Mouse (Mus musculus): ENCODE data around the gene Lyrm1.

The Lyrm1 gene

DNA sequence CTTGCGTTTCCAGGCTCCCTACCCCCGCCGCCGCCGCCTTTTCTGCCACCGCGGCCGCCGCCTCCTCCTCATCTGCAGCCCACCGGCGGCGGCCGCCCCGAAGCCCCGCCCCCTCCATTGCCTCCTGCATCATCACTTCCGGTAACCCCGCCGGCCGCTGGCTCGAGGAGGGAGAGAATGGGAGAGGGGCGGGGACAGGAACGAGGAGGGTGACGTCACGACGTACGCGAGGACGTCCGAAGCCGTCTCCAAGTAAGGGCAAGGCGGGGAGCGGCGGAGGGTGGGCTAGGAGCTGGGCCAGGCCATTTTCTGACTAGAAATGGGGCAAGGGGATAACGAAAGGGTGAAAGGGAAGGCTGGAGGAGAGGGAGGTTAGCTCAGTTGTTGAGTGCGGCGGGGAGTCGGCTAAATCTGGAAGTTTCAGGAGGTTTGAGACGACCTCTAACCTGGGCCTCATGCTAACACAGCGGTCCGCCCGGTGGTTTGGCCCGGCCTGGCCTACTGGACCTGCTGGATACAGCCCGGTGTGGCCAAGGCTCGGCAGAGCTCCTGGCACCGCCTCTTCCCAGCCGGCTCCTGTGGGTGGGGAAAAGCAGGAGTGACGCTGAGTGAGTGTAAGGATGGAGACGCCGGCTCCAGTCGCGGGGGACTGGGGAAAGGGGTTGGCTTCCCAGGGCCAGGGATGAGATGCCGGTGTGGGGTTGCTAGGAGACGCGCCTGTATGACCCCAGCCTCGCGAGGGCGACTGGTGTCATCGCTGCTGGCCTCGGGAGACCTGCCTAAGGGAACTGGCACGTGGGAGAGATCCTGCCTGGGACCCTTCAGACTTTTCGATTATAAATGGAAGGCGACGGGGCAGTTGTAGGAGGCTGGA is at the start of gene Lyrm1, which contains the start of gene Dcun1d3:
Gene Lyrm1 (plus strand): TSS at position 223 of the 874 bp plus-strand sequence.
Gene Dcun1d3 (minus strand): TSS at position 660 of the 874 bp plus-strand sequence.
- under 1% methylated on average over 63 of the region's 63 CpGs for WGBS

GRCm38 (mm10) chr7:119847396-119847795 is 48.3 kb upstream of the Lyrm1 start:
- 82% methylated on average over 2 of the region's 2 CpGs for WGBS

GRCm38 (mm10) chr7:119849096-119849495 is 46.6 kb upstream of the Lyrm1 start:
- 0% methylated on average over 1 of the region's 1 CpGs for WGBS

GRCm38 (mm10) chr7:119850737-119851136 is 44.9 kb upstream of the Lyrm1 start:
- 44% methylated on average over 5 of the region's 5 CpGs for WGBS

DNA sequence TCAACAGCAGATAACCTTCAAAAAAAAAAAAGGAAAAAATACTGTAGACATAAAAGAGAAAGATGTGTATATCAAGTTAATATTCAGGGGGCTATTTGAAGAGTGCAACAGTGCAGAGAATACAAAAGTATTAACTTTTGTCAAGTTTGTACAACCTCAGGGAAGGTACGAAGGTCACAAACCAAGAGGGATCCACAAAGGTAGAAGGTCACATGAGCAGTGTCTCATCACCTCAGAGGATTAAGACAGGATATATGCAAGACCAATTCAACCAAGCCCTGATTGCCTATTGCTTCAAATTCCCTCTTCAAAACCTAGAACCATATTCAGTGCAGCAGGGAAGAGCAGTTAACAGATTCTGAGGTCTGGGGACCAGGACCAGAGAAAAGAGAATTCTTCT is 42.5 kb upstream of the Lyrm1 start:
- 97% methylated on average over 1 of the region's 1 CpGs for WGBS

DNA sequence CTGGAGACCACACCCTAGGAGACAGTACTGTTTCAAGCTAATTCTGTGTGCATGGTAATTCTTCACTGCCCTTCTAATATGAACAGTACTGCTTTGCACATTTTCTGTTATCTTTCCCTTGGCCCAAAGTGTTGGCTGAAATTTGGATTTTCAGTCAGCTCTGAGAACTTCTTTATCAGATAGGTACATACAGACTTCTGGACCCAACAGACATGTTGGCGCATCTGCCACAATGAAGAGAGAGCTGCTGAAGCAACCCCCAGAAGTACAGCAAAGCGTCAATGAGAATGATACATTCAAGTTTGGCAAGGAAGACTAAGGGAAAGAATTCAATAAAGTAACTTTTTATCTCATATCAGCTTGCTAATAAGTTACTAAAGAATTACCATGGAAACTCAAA is 41.3 kb upstream of the Lyrm1 start:
- 94% methylated on average over 2 of the region's 2 CpGs for WGBS

DNA sequence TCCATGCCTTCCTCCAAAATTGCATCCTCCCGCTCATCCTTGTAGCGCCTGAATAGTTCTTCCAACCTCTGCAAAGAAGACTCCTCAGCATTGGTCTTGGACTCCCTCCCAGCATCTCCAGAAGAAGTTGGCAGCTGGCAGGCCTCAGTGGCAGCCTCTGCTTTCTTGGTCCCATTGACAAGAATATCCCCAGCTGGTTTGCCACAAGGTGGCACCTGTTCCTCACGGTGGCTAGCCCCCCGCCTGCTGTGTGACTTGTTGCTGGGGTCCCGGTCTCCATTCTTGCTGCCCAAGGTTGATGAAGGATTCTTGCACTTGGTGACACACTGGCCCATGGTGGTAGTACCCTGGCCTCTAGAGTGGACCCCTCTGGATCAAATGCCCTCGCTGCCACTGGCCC is 36.2 kb upstream of the Lyrm1 start:
- WGBS = 64% methylated on average over 6 of the region's 6 CpGs

DNA sequence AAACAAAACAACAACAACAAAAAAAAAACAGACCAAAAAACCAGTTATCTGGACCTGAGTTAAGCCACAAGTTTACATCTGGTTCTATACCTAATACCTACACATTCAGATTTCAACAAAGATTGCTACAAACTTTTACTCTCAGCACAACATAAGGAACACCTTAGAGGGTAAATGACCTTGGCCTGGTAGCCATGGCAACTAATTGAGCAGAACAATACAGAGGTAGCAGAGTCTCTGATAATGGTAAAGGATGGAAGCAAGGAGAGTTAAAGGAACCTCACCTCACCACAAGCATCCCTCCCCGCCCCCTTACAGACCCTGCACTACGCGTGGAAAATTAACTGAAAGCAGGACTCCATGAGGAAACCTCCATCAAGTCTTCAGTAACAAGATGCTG is 35.5 kb upstream of the Lyrm1 start:
- WGBS = 94% methylated on average over 3 of the region's 3 CpGs

GRCm38 (mm10) chr7:119860554-119860953 is 35.1 kb upstream of the Lyrm1 start:
- WGBS = 93% methylated on average over 2 of the region's 2 CpGs

DNA sequence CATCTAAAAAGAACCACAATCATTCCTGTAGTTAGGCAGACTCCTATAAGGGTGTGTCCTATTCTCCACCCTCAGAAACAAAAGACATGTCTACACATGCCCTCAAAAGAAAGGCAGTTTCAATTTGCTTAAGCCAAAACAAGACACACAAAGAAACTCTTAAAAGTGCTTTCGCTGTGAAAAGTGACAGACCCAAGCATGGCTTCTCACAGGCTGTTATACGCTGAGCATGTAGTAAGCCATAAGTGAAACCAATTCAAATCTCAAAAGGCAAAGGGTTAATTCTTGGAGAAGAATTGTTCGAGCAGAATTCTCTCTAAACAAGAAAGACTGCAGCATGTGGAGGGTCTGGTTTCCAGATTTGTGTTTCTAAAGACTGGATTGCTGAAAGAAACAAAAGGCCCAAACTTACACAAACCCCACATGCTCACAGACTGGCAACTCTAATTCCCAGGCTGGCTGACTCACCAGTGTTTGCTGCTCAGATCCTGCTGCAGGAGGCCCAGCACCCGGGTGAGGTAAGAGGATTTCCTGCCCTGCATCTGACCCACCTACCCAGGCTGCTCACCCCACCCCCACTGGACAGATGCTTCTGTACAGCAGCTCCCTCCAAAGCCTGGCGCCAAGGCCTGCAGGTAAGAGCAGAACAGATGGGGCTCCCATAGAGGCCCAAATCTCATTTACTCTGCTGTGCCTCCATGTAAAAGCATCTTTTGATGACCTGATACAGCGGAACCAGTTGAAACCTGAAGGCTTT is 34.1 kb upstream of the Lyrm1 start:
- 48% methylated on average over 6 of the region's 6 CpGs for WGBS

GRCm38 (mm10) chr7:119862167-119862566 is 33.5 kb upstream of the Lyrm1 start:
- 39% methylated on average over 1 of the region's 1 CpGs for WGBS

DNA sequence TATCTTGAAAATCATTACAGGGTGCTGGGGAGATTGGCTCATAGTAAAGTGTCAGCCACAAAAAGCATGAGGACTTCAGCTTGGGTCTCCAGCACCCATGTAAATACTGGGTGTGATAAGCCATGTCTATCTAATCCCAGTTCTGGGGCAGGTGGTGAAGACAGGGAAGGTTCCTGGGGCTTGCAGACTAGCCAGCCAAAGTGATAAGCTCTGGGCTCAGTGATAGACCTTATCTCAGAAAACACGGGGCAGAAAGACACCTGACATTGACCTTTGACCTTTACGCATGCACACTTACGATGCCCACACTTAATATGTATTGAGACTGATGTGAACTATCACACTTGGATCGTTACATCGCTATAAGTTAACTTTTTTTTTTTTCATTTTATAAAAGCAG is 31.2 kb upstream of the Lyrm1 start:
- 96% methylated on average over 5 of the region's 5 CpGs for WGBS

GRCm38 (mm10) chr7:119866136-119866535 is 29.5 kb upstream of the Lyrm1 start:
- WGBS = 26% methylated on average over 1 of the region's 1 CpGs

DNA sequence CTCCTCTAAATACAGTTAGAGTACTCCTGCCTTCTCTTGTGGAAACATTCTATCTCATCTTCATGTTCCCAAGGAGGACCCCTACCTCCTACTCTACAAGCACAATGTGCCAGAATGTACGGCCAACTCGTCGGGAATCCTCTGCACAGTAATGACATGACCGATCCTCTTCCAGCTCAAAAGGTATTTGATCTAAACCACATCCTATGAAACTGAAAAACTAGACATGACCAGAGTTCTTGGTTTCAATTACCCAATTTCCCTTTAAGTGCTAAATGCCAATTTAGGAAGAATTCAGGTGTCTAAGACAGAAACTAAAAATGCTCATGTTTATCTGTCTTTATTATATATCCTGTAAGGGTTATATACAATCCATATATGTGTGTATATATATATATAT is 23.5 kb upstream of the Lyrm1 start:
- 87% methylated on average over 4 of the region's 4 CpGs for WGBS

DNA sequence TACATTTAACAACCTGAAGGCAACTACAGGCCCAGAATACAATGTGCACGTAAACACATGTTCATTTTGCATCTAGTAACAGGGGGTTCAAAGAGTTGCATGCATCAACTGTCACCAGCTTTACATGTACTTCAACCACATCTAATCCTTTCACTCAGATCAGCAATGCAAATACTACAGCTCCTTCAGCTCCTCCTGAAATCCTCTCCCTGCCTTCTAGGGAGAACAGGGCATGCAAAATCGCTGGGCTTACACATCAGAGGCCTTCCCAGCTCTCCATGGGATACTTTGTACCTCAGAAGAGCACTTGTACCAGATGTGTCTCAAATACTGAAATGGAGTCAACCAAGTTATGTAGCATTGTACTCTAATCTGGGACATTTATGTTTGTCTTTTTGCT is 22.6 kb upstream of the Lyrm1 start:
- 71% methylated on average over 2 of the region's 2 CpGs for WGBS

- WGBS = 24% methylated on average over 3 of the region's 3 CpGs
Observed at GRCm38 (mm10) chr7:119875776-119876440, 19.8 kb upstream of the Lyrm1 start.

DNA sequence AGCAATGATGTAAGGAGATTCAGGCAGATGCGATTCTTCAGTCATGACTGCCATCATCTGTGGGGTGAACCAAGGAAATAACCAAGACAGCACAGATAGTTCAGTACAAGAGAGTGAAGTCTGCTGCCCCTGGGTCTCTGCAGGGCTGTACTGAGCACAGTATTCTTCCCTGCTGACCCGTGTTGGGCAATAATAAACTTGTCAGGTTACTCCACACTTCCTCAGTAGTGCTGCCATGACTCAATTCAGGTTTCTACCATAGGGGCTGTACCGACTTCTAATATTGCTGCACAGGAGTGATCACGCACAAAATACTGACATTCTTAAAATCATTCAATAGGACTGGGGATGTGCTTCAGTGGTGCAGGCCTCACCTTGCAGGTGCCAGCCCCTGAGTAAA is 16.5 kb upstream of the Lyrm1 start:
- 89% methylated on average over 4 of the region's 4 CpGs for whole genome bisulfite sequencing

DNA sequence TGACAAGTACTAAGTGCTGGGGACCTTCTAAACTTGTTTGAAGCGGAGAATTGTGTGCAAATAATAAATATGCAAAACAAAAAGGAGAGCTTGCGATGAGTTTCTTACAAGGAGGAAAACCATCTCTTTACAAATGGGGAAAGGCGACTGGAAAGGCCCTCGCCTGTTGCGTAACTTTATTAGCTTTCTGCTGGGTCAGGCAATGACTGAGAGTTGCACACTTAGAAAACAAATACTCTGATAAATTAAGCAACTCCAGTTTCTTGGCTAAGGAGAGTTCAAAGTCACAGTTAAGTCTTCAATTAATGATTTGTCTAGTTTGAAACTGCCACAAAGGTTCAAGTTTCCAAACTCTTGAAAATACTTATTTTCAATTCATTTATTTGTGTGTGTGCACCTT is 15.3 kb upstream of the Lyrm1 start:
- WGBS = 85% methylated on average over 5 of the region's 5 CpGs

DNA sequence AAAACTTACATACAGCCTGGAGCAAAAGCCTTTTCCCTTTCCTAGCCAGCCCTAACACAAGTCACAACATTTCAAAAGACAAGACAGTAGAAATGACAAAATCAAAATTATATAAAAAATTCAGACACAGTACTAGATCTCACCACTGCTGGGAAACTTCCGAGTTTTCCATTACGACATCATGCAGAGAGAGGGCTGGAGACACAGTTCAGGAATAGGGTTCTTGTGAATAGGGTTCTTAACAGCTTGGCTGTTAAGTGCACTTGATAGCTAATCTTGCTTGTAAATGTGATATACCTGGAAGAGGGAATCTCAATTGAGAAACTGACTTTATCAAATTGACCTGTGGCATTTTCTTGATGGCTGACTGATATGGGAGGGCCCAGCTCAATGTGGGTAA is 14.4 kb upstream of the Lyrm1 start:
- WGBS = 92% methylated on average over 2 of the region's 2 CpGs

- 81% methylated on average over 4 of the region's 4 CpGs for WGBS
Observed at GRCm38 (mm10) chr7:119887887-119888286, 7.8 kb upstream of the Lyrm1 start.

DNA sequence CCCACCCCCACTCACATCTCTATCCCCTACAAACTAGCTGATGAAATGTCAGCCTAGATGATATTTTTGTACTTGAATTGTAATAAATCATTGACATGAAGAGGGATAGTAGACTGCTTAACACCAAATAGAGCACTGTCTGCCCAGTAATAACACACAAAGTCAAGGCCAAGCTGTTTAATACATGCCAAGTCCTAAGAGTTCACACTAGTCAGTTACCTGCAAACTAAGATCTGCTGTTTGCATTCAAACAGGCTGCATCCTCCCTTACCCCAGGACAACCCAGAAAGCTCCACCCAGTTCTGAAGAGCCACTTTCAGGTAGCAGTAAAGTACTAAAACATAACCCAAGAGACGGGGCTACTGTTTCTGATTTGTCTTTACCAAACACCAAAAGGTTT is 3.5 kb upstream of the Lyrm1 start:
- WGBS = 86% methylated on average over 1 of the region's 1 CpGs

GRCm38 (mm10) chr7:119892742-119893141 is 2.9 kb upstream of the Lyrm1 start:
- 87% methylated on average over 4 of the region's 4 CpGs for WGBS
